Mouse (Mus musculus): Measurements from ENCODE around the gene Gnb1l.

- TF ChIP-seq POLR2A (IDR thresholded peaks at IDR 0.05; ENCODE audit: borderline replicate concordance, control insufficient read depth, low read depth, low read length) (no peak), CTCF (IDR thresholded peaks at IDR 0.05; ENCODE audit: control insufficient read depth, insufficient read depth, low read length) (no peak)
Measured at GRCm38 (mm10) chr16:18503566-18504342, 5.2 kb downstream of the Gnb1l start.

All from bone marrow, adult 2 months (tissue).